ENCODE assay signal across 14 mouse cellular contexts in the genomic region with DNA sequence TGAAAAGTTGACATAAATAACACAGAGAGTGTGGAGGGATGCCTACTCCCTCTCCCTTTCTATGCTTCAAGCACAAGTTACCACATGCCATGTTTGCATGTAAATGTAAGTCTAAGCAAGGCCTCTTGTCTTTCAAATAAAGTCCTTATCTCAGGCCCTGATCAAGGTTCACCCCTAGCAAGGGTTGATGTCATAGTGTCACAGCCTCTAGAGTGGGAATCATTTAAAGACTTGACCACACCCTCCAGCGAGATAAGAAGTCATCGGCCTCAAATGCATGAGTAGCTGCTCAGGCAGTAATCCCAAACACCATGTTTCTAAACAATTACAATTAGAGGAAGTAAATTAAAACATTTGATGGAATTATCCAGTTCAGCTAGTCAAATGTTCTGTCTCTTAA.
A peak's percentile ranks its signal among the peaks of the same experiment; 100 is the strongest.
DNase-seq lines count a peak whose midpoint lies in the region.
"Had no signal": no experiment of that assay in that cellular context is flagged by ENCODE, and none has a peak within 500 bp of the region (broad histone marks: within the 10 kb centered on the region; RNA-seq: fewer than 3 reads in every experiment).

No protein-coding gene starts in this region.

- 19% methylated on average over 2 of the region's 2 CpGs for WGBS in large intestine, adult 2 months

- peak; percentile 5 for DNase-seq in R1 (ENCODE audit: low read depth, low spot score)
- peak; percentile 6 for DNase-seq in ZHBTc4 (ENCODE audit: low read depth, low spot score)
- peak; percentile 62 for DNase-seq in large intestine, adult 2 months (ENCODE audit: low read depth, low spot score)
- no peak for DNase-seq in left cerebral cortex, postnatal 4 days
- no peak for DNase-seq in thymus, postnatal 25 days
- DNase-seq: adrenal gland, adult 8-10 months; adrenal gland, postnatal 14 days; adrenal gland, postnatal 36 days; cerebellum, adult 11-12 months; cerebellum, adult 2 months; cerebellum, adult 9-10 months; cerebellum, postnatal 10 days; cerebellum, postnatal 25 days; forebrain, postnatal 0 days had no signal

- intact Hi-C loops in left cerebral cortex, postnatal 4 days (cut with DNase I) = no loop called here

Comparison
In these comparisons a context has a peak if more than half of its experiments do, and no peak if none do; other contexts are left out.
1. DNase-seq: peak in R1 (single experiment), ZHBTc4 (single experiment) and large intestine, adult 2 months (single experiment); none in left cerebral cortex, postnatal 4 days (single experiment) and thymus, postnatal 25 days (single experiment).